Mouse (Mus musculus) heart, postnatal 0 days (tissue): ENCODE measurements at regions not wholly inside any gene's neighbourhood (a gene's known extent, or its start where the extent isn't known, plus 50 kb on each side); places are given as distances from the start of the nearest gene placed in this dataset.

Experiments used
- CTCF ChIP-seq: IDR thresholded peaks from 2 replicates; pipeline ENCODE4 v1.5.1; 2016; ENCODE audit warnings: antibody characterized with exemption, control low read depth, low read depth
- EP300 ChIP-seq: IDR thresholded peaks from 2 replicates; pipeline ENCODE4 v1.6.1; 2016; ENCODE audit warnings: antibody characterized with exemption, low read depth

GRCm38 (mm10) chr11:39917716-39918347 is 777.2 kb downstream of the Mat2b start:
- TF ChIP-seq CTCF (no peak), EP300 (no peak)
